Mouse (Mus musculus) liver, embryonic 16.5 days (tissue): ENCODE results near the gene Ly6g6f. TPM values are rescaled to one million over a fixed set of nuclear protein-coding genes. Genes with fewer than 3 reads are reported as not detected.

Experiments
- ATAC-seq: fragments of 200-750 bp; cut with Nextera tagmentation; 2 replicates; pipeline ENCODE4 v1.8.0; 2017; ENCODE audit warnings: low read depth, mild to moderate bottlenecking, moderate number of reproducible peaks, moderate library complexity
- H3K27ac ChIP-seq: fragments of 300-500 bp; sonication (generic); 2 replicates; pipeline ENCODE4 v1.5.1; 2014; ENCODE audit warnings: mild to moderate bottlenecking, low read length
- H3K27me3 ChIP-seq: fragments of 300-500 bp; sonication (generic); 2 replicates; pipeline ENCODE4 v1.6.1; 2014; ENCODE audit warnings: low read depth, low read length, mixed read lengths; ENCODE audit not compliant: control insufficient read depth, insufficient read depth
- H3K36me3 ChIP-seq: fragments of 300-500 bp; sonication (generic); 2 replicates; pipeline ENCODE4 v1.6.1; 2014; ENCODE audit warnings: mild to moderate bottlenecking; ENCODE audit not compliant: control insufficient read depth, insufficient read depth
- H3K4me1 ChIP-seq: fragments of 300-500 bp; sonication (generic); 2 replicates; pipeline ENCODE4 v1.6.1; 2014; ENCODE audit warnings: low read depth, low read length, mixed read lengths; ENCODE audit not compliant: control insufficient read depth
- H3K4me2 ChIP-seq: fragments of 300-500 bp; sonication (generic); 2 replicates; pipeline ENCODE4 v1.6.1; 2014; ENCODE audit warnings: low read depth, low read length, mixed read lengths
- H3K4me3 ChIP-seq: fragments of 300-500 bp; sonication (generic); 2 replicates; pipeline ENCODE4 v1.5.1; 2014; ENCODE audit warnings: low read depth, mild to moderate bottlenecking, low read length
- H3K9ac ChIP-seq: fragments of 300-500 bp; sonication (generic); 2 replicates; pipeline ENCODE4 v1.6.1; 2014; ENCODE audit warnings: low read depth, low read length
- H3K9me3 ChIP-seq: fragments of 300-500 bp; sonication (generic); replicated peaks from 2 replicates; pipeline ENCODE4 v1.6.1; 2016; ENCODE audit warnings: low read length; ENCODE audit not compliant: control insufficient read depth
- WGBS: fragments of 180-500 bp; shearing (Covaris S2); extraction: QIAGEN DNeasy Blood & Tissue Kit; methylation state at CpG from one replicate; pipeline ENCODE4 v1.1.7; 2014; ENCODE audit not compliant: insufficient replicate concordance; 5-methylcytosine and 5-hydroxymethylcytosine counted together
- polyA plus RNA-seq: library from polyadenylated mRNA; unstranded; fragments of >200 nt; fragmentation: Nextera tagmentation; extraction: Ambion mirVana; gene quantifications from 2 replicates; pipeline ENCODE4 v1.2.1, GENCODE M21; 2015

The Ly6g6f gene
- polyA plus RNA-seq, 1 experiment from 2014 or later, result 5.7 TPM

- peak overlapping the region; percentile 49; the same call in 1 of the 2 replicates for H3K27ac ChIP-seq
Measured at GRCm38 (mm10) chr17:35102299-35102698, 16.9 kb upstream of the Ly6g6f start.

GRCm38 (mm10) chr17:35101161-35101560 lies 15.8 kb upstream of the Ly6g6f start:
- Histone ChIP-seq H3K36me3 (peaks cover 48% of the 10 kb centered on the region), H3K27ac (no peak overlapping the region), H3K9ac (no peak overlapping the region), H3K4me2 (no peak overlapping the region), H3K27me3 (no peaks in the 10 kb centered on the region), H3K4me3 (no peak overlapping the region), H3K9me3 (no peaks in the 10 kb centered on the region), H3K4me1 (peaks cover 38% of the 10 kb centered on the region)
- no peak for ATAC-seq
- WGBS, result 82% methylated on average over 11 of the region's 11 CpGs

More at GRCm38 (mm10) chr17:35102299-35102698, 16.9 kb upstream of the Ly6g6f start:
- peaks cover 38% of the 10 kb centered on the region for H3K4me1 ChIP-seq
- no peaks in the 10 kb centered on the region for H3K9me3 ChIP-seq
- ATAC-seq, result no peak
- H3K4me2 ChIP-seq, result no peak overlapping the region
- H3K9ac ChIP-seq, result no peak overlapping the region
- no peak overlapping the region for H3K4me3 ChIP-seq
- WGBS, result 76% methylated on average over 8 of the region's 8 CpGs
- no peaks in the 10 kb centered on the region for H3K27me3 ChIP-seq
- H3K36me3 ChIP-seq, result peaks cover 38% of the 10 kb centered on the region

GRCm38 (mm10) chr17:35100196-35100765 lies 14.9 kb upstream of the Ly6g6f start:
- peaks cover 51% of the 10 kb centered on the region for H3K36me3 ChIP-seq
- WGBS, result 69% methylated on average over 10 of the region's 10 CpGs
- H3K9me3 ChIP-seq, result no peaks in the 10 kb centered on the region
- H3K27ac ChIP-seq, result no peak overlapping the region
- H3K27me3 ChIP-seq, result no peaks in the 10 kb centered on the region
- no peak overlapping the region for H3K9ac ChIP-seq
- ATAC-seq, result no peak
- H3K4me1 ChIP-seq, result peaks cover 29% of the 10 kb centered on the region
- no peak overlapping the region for H3K4me3 ChIP-seq
- H3K4me2 ChIP-seq, result no peak overlapping the region

GRCm38 (mm10) chr17:35097164-35097655 lies 11.8 kb upstream of the Ly6g6f start:
- Histone ChIP-seq H3K36me3 (peaks cover 66% of the 10 kb centered on the region), H3K9ac (no peak overlapping the region), H3K27ac (no peak overlapping the region), H3K4me1 (no peaks in the 10 kb centered on the region), H3K4me3 (no peak overlapping the region), H3K27me3 (no peaks in the 10 kb centered on the region), H3K9me3 (no peaks in the 10 kb centered on the region), H3K4me2 (no peak overlapping the region)
- 82% methylated on average over 12 of the region's 12 CpGs for WGBS
- ATAC-seq, result no peak

- H3K9ac ChIP-seq, result no peak overlapping the region
- H3K27ac ChIP-seq, result no peak overlapping the region
- peaks cover 63% of the 10 kb centered on the region for H3K36me3 ChIP-seq
- no peaks in the 10 kb centered on the region for H3K9me3 ChIP-seq
- no peaks in the 10 kb centered on the region for H3K4me1 ChIP-seq
- no peak overlapping the region for H3K4me2 ChIP-seq
- ATAC-seq, result no peak
- no peak overlapping the region for H3K4me3 ChIP-seq
- no peaks in the 10 kb centered on the region for H3K27me3 ChIP-seq
- 86% methylated on average over 12 of the region's 12 CpGs for WGBS
Measured at GRCm38 (mm10) chr17:35096597-35096996, 11.2 kb upstream of the Ly6g6f start.

- ATAC-seq, result no peak
- peaks cover 53% of the 10 kb centered on the region for H3K36me3 ChIP-seq
- H3K4me3 ChIP-seq, result no peak overlapping the region
- no peak overlapping the region for H3K9ac ChIP-seq
- no peaks in the 10 kb centered on the region for H3K9me3 ChIP-seq
- H3K4me1 ChIP-seq, result peaks cover 11% of the 10 kb centered on the region
- WGBS, result 82% methylated on average over 15 of the region's 15 CpGs
- no peak overlapping the region for H3K4me2 ChIP-seq
- no peak overlapping the region for H3K27ac ChIP-seq
- no peaks in the 10 kb centered on the region for H3K27me3 ChIP-seq
Measured at GRCm38 (mm10) chr17:35094475-35095365, 9.3 kb upstream of the Ly6g6f start.

- Histone ChIP-seq H3K27ac (no peak overlapping the region), H3K4me2 (no peak overlapping the region), H3K9ac (no peak overlapping the region), H3K4me3 (no peak overlapping the region), H3K27me3 (no peaks in the 10 kb centered on the region), H3K36me3 (peaks cover 41% of the 10 kb centered on the region), H3K9me3 (no peaks in the 10 kb centered on the region), H3K4me1 (peaks cover 11% of the 10 kb centered on the region)
- ATAC-seq, result no peak
- 79% methylated on average over 14 of the region's 14 CpGs for WGBS
Measured at GRCm38 (mm10) chr17:35092403-35093198, 7.2 kb upstream of the Ly6g6f start.

- H3K4me3 ChIP-seq, result peak overlapping the region; percentile 78
- peaks cover 14% of the 10 kb centered on the region for H3K4me1 ChIP-seq
- WGBS, result 60% methylated on average over 8 of the region's 8 CpGs
- no peaks in the 10 kb centered on the region for H3K27me3 ChIP-seq
- peak overlapping the region; percentile 94 for H3K9ac ChIP-seq
- ATAC-seq, result peak; percentile 39
- H3K27ac ChIP-seq, result peak overlapping the region; percentile 95
- no peaks in the 10 kb centered on the region for H3K9me3 ChIP-seq
- H3K36me3 ChIP-seq, result peaks cover 25% of the 10 kb centered on the region
- peak overlapping the region; percentile 66 for H3K4me2 ChIP-seq
Measured at GRCm38 (mm10) chr17:35090166-35090932, 4.9 kb upstream of the Ly6g6f start.
